Mouse (Mus musculus): ENCODE results near the gene Rarb. TPM values are rescaled to one million over a fixed set of nuclear protein-coding genes. Genes with fewer than 3 reads are reported as not detected.

Rarb gene
- polyA plus RNA-seq, 1 experiment from 2014 or later: 29.3 TPM

DNA sequence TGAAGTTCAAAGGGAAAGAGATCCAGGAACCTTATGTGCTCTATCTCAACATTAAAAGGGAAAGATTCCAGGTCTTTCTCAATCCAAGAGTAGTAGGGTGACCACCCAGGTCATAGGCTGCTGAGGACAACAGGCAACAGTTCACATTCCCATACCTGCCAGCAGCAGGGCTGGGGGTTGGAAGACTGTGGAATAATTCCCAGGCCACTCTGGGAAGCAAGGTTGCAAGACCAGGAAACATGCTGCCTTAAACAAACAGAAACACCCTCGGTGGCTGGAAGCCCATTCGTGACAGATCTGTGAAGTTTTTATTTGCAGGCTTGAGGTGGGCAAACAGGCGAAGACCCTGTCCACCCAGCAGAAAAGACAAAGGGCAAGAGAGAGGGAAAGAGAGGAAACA lies 303.2 kb downstream of the Rarb start:
- ATAC-seq (ENCODE audit: low FRiP score): no peak
- 64% methylated on average over 3 of the region's 3 CpGs for WGBS

GRCm38 (mm10) chr14:16510574-16510973 lies 308.4 kb downstream of the Rarb start:
- Histone ChIP-seq H3K36me3 (ENCODE audit: control insufficient read depth, insufficient read depth, low read length) (no peaks in the 10 kb centered on the region), H3K9me3 (ENCODE audit: control insufficient read depth, low read length) (peaks cover 5% of the 10 kb centered on the region; the same call in 1 of the 2 replicates), H3K4me3 (ENCODE audit: low read depth, low read length) (no peak overlapping the region), H3K4me1 (replicated peaks; ENCODE audit: control insufficient read depth, insufficient read depth, low read length) (no peaks in the 10 kb centered on the region), H3K9ac (ENCODE audit: low read depth, low read length) (no peak overlapping the region), H3K27me3 (ENCODE audit: control insufficient read depth, insufficient read depth, low read length) (no peaks in the 10 kb centered on the region), H3K27ac (ENCODE audit: low read depth, low read length) (no peak overlapping the region), H3K4me2 (replicated peaks; ENCODE audit: low read depth, low read length) (no peak overlapping the region)
- no peak for DNase-seq (ENCODE audit: low spot score)
- WGBS: 60% methylated on average over 4 of the region's 4 CpGs
- no peak for ATAC-seq (ENCODE audit: low FRiP score)

More for the DNA sequence above, 303.2 kb downstream of the Rarb start:
- H3K9ac ChIP-seq (ENCODE audit: low read depth, low read length): no peak overlapping the region
- DNase-seq (ENCODE audit: low spot score): no peak
- no peak overlapping the region for H3K27ac ChIP-seq (ENCODE audit: low read depth, low read length)
- no peak overlapping the region for H3K4me2 ChIP-seq (replicated peaks; ENCODE audit: low read depth, low read length)
- H3K4me3 ChIP-seq (ENCODE audit: low read depth, low read length): no peak overlapping the region
- no peaks in the 10 kb centered on the region for H3K27me3 ChIP-seq (ENCODE audit: control insufficient read depth, insufficient read depth, low read length)
- H3K4me1 ChIP-seq (replicated peaks; ENCODE audit: control insufficient read depth, insufficient read depth, low read length): no peaks in the 10 kb centered on the region
- no peaks in the 10 kb centered on the region for H3K9me3 ChIP-seq (ENCODE audit: control insufficient read depth, low read length)
- H3K36me3 ChIP-seq (ENCODE audit: control insufficient read depth, insufficient read depth, low read length): no peaks in the 10 kb centered on the region

DNA sequence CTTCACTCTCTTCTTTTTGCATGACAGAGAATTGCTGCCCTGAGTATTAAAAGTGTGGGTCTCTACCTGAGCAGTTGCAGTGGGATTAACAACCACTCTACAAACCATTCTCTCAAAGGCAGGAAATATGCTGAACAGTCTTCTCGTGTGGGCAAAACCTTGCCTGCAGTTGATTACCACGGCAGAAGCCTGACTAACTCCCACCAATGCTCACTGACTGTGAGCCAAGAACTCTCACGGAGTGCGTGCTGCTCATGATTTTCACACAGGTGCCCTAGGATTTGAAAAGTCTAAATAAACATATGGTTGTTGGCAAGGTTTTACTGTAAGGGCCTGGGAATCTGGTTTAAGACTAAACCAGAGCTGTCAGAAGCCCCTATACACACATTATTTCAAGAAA lies 309.1 kb downstream of the Rarb start:
- Histone ChIP-seq H3K4me2 (replicated peaks; ENCODE audit: low read depth, low read length) (no peak overlapping the region), H3K9ac (ENCODE audit: low read depth, low read length) (no peak overlapping the region), H3K27ac (ENCODE audit: low read depth, low read length) (no peak overlapping the region), H3K36me3 (ENCODE audit: control insufficient read depth, insufficient read depth, low read length) (no peaks in the 10 kb centered on the region), H3K4me3 (ENCODE audit: low read depth, low read length) (no peak overlapping the region), H3K9me3 (ENCODE audit: control insufficient read depth, low read length) (peaks cover 5% of the 10 kb centered on the region; the same call in 1 of the 2 replicates), H3K4me1 (replicated peaks; ENCODE audit: control insufficient read depth, insufficient read depth, low read length) (no peaks in the 10 kb centered on the region), H3K27me3 (ENCODE audit: control insufficient read depth, insufficient read depth, low read length) (no peaks in the 10 kb centered on the region)
- DNase-seq (ENCODE audit: low spot score) (no peak), ATAC-seq (ENCODE audit: low FRiP score) (no peak)
- 74% methylated on average over 4 of the region's 4 CpGs for WGBS

DNA sequence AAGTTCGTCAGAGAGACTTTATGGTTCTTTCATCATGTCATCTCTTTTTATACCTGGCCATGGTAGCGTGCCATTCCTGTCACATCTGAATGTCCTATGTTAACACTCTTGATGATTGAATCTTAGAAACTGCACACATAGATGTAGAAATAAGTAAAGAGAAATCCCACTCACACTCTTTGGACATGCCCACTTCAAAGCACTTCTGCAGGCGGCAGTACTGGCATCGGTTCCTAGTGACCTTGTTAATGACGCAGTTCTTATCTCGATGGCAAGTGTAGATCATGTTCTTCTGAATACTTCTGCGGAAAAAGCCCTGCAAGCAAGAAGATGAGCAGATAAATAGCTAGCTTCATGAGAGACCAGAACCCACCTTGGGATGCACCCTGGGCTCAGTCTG lies 310.2 kb downstream of the Rarb start:
- H3K4me2 ChIP-seq (replicated peaks; ENCODE audit: low read depth, low read length): no peak overlapping the region
- no peaks in the 10 kb centered on the region for H3K4me1 ChIP-seq (replicated peaks; ENCODE audit: control insufficient read depth, insufficient read depth, low read length)
- H3K36me3 ChIP-seq (ENCODE audit: control insufficient read depth, insufficient read depth, low read length): no peaks in the 10 kb centered on the region
- H3K4me3 ChIP-seq (ENCODE audit: low read depth, low read length): no peak overlapping the region
- H3K27ac ChIP-seq (ENCODE audit: low read depth, low read length): no peak overlapping the region
- H3K9ac ChIP-seq (ENCODE audit: low read depth, low read length): no peak overlapping the region
- peaks cover 5% of the 10 kb centered on the region; the same call in 1 of the 2 replicates for H3K9me3 ChIP-seq (ENCODE audit: control insufficient read depth, low read length)
- 94% methylated on average over 7 of the region's 7 CpGs for WGBS
- H3K27me3 ChIP-seq (ENCODE audit: control insufficient read depth, insufficient read depth, low read length): no peaks in the 10 kb centered on the region
- no peak for DNase-seq (ENCODE audit: low spot score)
- ATAC-seq (ENCODE audit: low FRiP score): no peak

DNA sequence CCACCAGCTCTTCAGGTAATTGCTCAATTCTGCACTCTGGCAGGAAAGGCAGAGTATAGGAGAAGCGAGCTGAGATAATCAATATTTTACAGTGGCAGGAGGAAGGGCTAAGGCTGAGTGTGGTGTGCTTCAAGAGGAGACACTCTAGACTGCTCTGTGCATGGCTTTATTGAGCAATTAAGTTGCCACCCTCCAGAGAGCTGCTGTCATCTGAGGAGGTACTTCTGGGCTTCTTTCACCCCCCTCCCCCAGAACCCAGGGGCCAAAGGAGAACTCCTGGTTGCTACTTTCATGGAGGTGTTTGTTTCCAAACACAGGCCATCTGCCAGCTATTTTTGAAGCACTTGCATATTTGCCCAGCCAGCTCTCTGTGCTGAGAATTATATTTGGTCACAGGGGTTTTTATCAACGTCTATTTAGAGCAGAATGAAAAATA lies 321.7 kb downstream of the Rarb start:
- no peaks in the 10 kb centered on the region for H3K27me3 ChIP-seq (ENCODE audit: control insufficient read depth, insufficient read depth, low read length)
- H3K4me2 ChIP-seq (replicated peaks; ENCODE audit: low read depth, low read length): no peak overlapping the region
- H3K27ac ChIP-seq (ENCODE audit: low read depth, low read length): no peak overlapping the region
- DNase-seq (ENCODE audit: low spot score) (no peak), ATAC-seq (ENCODE audit: low FRiP score) (no peak)
- no peaks in the 10 kb centered on the region for H3K36me3 ChIP-seq (ENCODE audit: control insufficient read depth, insufficient read depth, low read length)
- H3K9me3 ChIP-seq (ENCODE audit: control insufficient read depth, low read length): no peaks in the 10 kb centered on the region
- H3K4me1 ChIP-seq (replicated peaks; ENCODE audit: control insufficient read depth, insufficient read depth, low read length): no peaks in the 10 kb centered on the region
- H3K4me3 ChIP-seq (ENCODE audit: low read depth, low read length): no peak overlapping the region
- 62% methylated on average over 2 of the region's 2 CpGs for WGBS
- H3K9ac ChIP-seq (ENCODE audit: low read depth, low read length): no peak overlapping the region

GRCm38 (mm10) chr14:16483656-16484380 lies 335.1 kb downstream of the Rarb start:
- no peak overlapping the region for H3K27ac ChIP-seq (ENCODE audit: low read depth, low read length)
- no peak overlapping the region for H3K4me3 ChIP-seq (ENCODE audit: low read depth, low read length)
- H3K27me3 ChIP-seq (ENCODE audit: control insufficient read depth, insufficient read depth, low read length): no peaks in the 10 kb centered on the region
- DNase-seq (ENCODE audit: low spot score) (no peak), ATAC-seq (ENCODE audit: low FRiP score) (no peak)
- H3K4me1 ChIP-seq (replicated peaks; ENCODE audit: control insufficient read depth, insufficient read depth, low read length): no peaks in the 10 kb centered on the region
- no peaks in the 10 kb centered on the region for H3K9me3 ChIP-seq (ENCODE audit: control insufficient read depth, low read length)
- H3K36me3 ChIP-seq (ENCODE audit: control insufficient read depth, insufficient read depth, low read length): no peaks in the 10 kb centered on the region
- WGBS: 58% methylated on average over 8 of the region's 8 CpGs
- no peak overlapping the region for H3K9ac ChIP-seq (ENCODE audit: low read depth, low read length)
- H3K4me2 ChIP-seq (replicated peaks; ENCODE audit: low read depth, low read length): no peak overlapping the region

GRCm38 (mm10) chr14:16480621-16481020 lies 338.3 kb downstream of the Rarb start:
- no peaks in the 10 kb centered on the region for H3K9me3 ChIP-seq (ENCODE audit: control insufficient read depth, low read length)
- H3K4me1 ChIP-seq (replicated peaks; ENCODE audit: control insufficient read depth, insufficient read depth, low read length): no peaks in the 10 kb centered on the region
- DNase-seq (ENCODE audit: low spot score) (no peak), ATAC-seq (ENCODE audit: low FRiP score) (no peak)
- no peaks in the 10 kb centered on the region for H3K27me3 ChIP-seq (ENCODE audit: control insufficient read depth, insufficient read depth, low read length)
- H3K4me2 ChIP-seq (replicated peaks; ENCODE audit: low read depth, low read length): no peak overlapping the region
- H3K36me3 ChIP-seq (ENCODE audit: control insufficient read depth, insufficient read depth, low read length): no peaks in the 10 kb centered on the region
- no peak overlapping the region for H3K4me3 ChIP-seq (ENCODE audit: low read depth, low read length)
- H3K9ac ChIP-seq (ENCODE audit: low read depth, low read length): no peak overlapping the region
- H3K27ac ChIP-seq (ENCODE audit: low read depth, low read length): no peak overlapping the region
- WGBS: 68% methylated on average over 6 of the region's 6 CpGs

GRCm38 (mm10) chr14:16479521-16479920 lies 339.4 kb downstream of the Rarb start:
- H3K27ac ChIP-seq (ENCODE audit: low read depth, low read length): no peak overlapping the region
- 87% methylated on average over 2 of the region's 2 CpGs for WGBS
- DNase-seq (ENCODE audit: low spot score) (no peak), ATAC-seq (ENCODE audit: low FRiP score) (no peak)
- no peaks in the 10 kb centered on the region for H3K4me1 ChIP-seq (replicated peaks; ENCODE audit: control insufficient read depth, insufficient read depth, low read length)
- H3K36me3 ChIP-seq (ENCODE audit: control insufficient read depth, insufficient read depth, low read length): no peaks in the 10 kb centered on the region
- H3K4me3 ChIP-seq (ENCODE audit: low read depth, low read length): no peak overlapping the region
- no peak overlapping the region for H3K4me2 ChIP-seq (replicated peaks; ENCODE audit: low read depth, low read length)
- no peaks in the 10 kb centered on the region for H3K9me3 ChIP-seq (ENCODE audit: control insufficient read depth, low read length)
- no peaks in the 10 kb centered on the region for H3K27me3 ChIP-seq (ENCODE audit: control insufficient read depth, insufficient read depth, low read length)
- H3K9ac ChIP-seq (ENCODE audit: low read depth, low read length): no peak overlapping the region

DNA sequence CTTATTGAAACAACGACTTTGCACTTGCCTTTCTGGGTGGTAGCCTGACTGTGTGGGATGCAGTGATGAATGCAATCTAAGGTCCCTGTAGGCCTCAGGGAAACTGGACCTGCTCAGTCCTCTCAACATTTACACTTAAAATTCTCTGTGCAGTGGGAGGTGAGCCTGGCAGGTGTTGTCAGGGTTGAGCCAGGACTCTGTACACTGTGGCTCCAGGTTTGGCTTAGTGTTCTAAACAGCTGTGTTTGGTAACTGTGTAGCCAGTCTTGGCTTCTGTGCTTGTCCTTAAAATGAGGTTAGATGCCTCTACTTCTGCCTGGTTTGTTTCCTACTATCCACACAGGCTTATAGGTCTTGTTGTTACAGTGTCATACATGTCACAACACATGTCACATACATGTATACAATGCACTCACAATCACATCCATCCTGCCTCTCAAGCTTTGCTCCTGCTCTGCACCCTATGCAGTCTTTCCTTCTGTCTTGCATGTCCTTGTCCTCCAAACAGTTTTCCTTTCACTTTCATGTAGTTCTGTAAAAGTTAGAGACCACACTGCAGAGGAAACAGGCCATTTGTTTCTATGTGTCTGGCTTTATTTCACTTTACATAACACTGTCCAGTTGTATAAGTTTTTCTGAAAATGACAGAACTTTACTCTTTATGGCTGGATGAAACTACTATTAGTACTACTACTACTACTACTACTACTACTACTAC lies 340.2 kb downstream of the Rarb start:
- Histone ChIP-seq H3K27ac (ENCODE audit: low read depth, low read length) (no peak overlapping the region), H3K27me3 (ENCODE audit: control insufficient read depth, insufficient read depth, low read length) (no peaks in the 10 kb centered on the region), H3K4me2 (replicated peaks; ENCODE audit: low read depth, low read length) (no peak overlapping the region), H3K9me3 (ENCODE audit: control insufficient read depth, low read length) (no peaks in the 10 kb centered on the region), H3K4me3 (ENCODE audit: low read depth, low read length) (no peak overlapping the region), H3K36me3 (ENCODE audit: control insufficient read depth, insufficient read depth, low read length) (no peaks in the 10 kb centered on the region), H3K4me1 (replicated peaks; ENCODE audit: control insufficient read depth, insufficient read depth, low read length) (no peaks in the 10 kb centered on the region), H3K9ac (ENCODE audit: low read depth, low read length) (no peak overlapping the region)
- WGBS: 96% methylated on average over 1 of the region's 1 CpGs
- ATAC-seq (ENCODE audit: low FRiP score): no peak
- no peak for DNase-seq (ENCODE audit: low spot score)
